Mouse (Mus musculus): ENCODE measurements at regions not wholly inside any gene's neighbourhood (a gene's known extent, or its start where the extent isn't known, plus 50 kb on each side); places are given as distances from the start of the nearest gene placed in this dataset.

DNA sequence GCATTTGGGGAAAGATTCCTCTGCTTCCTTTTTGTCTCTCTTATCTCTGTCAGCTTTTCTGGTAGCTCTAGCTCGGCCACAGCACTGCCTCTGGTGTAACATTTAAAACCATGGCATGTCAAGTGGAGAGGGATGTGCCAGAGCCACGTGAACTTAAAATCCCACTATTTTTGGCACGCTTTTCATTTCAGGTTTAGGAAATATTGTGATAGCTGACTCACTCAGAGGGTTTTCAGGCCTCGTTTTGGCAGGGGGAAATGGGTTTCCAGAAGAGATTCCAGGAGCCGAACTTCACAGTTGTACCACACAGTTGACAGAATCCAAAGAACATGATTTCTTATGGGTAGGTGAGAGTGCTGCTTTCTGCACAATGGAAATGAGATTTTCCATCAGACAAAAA, 300.8 kb upstream of the Gcfc2 start:
- no peak overlapping the region for H3K27ac ChIP-seq (ENCODE audit: insufficient read depth, low read depth)
- no peak overlapping the region for H3K9ac ChIP-seq (ENCODE audit: insufficient read depth, low read depth)
- H3K79me2 ChIP-seq (replicated peaks; ENCODE audit: control insufficient read depth, extremely low read depth, insufficient read depth, poor library complexity, severe bottlenecking) = no peaks in the 10 kb centered on the region
- dilution Hi-C loops (cut with MboI; ENCODE audit: extremely low pct_ligation_motif_present, extremely low pct_unique_long_range_greater_than_20kb, low sequenced_read_pairs) (no loop called here), in situ Hi-C loops (cut with MboI; ENCODE audit: low pct_ligation_motif_present, low pct_unique_long_range_greater_than_20kb, low sequenced_read_pairs) (no loop called here)
- no peaks in the 10 kb centered on the region for H3K27me3 ChIP-seq (replicated peaks)
- H3K9me3 ChIP-seq (replicated peaks; ENCODE audit: low read length) = peaks cover 15% of the 10 kb centered on the region
- no peak overlapping the region for H3K4me2 ChIP-seq (ENCODE audit: insufficient read depth, low read depth, poor library complexity, severe bottlenecking)
- H3K4me3 ChIP-seq (replicated peaks in 1 of 3; ENCODE audit: low read depth in 2 of 3, low read length in 2 of 3, poor library complexity in 1 of 3) = no peak overlapping the region
- no peaks in the 10 kb centered on the region for H3K4me1 ChIP-seq (ENCODE audit: control insufficient read depth in 1 of 2, insufficient read depth in 2 of 2)
- TF ChIP-seq NRF1 (IDR thresholded peaks at IDR 0.05; ENCODE audit: low read depth, low read length) (no peak), POLR2AphosphoS2 (IDR thresholded peaks at IDR 0.05; ENCODE audit: low read depth, low read length) (no peak), UBTF (IDR thresholded peaks at IDR 0.05; ENCODE audit: low read depth, low read length) (no peak), JUN (IDR thresholded peaks at IDR 0.05; ENCODE audit: insufficient read depth, low read depth, low read length) (no peak), MEF2A (IDR thresholded peaks at IDR 0.05; ENCODE audit: borderline replicate concordance, low read depth, low read length) (no peak), RAD21 (IDR thresholded peaks at IDR 0.05; ENCODE audit: low read depth, low read length) (no peak), MYC (IDR thresholded peaks at IDR 0.05; ENCODE audit: low read depth, low read length) (no peak), CHD1 (IDR thresholded peaks at IDR 0.05; ENCODE audit: low read depth, low read length) (no peak), GABPA (IDR thresholded peaks at IDR 0.05; ENCODE audit: insufficient replicate concordance, low read depth, low read length) (no peak), HCFC1 (IDR thresholded peaks at IDR 0.05; ENCODE audit: low read depth, low read length) (no peak), TCF12 (IDR thresholded peaks at IDR 0.05; ENCODE audit: low read depth, low read length) (no peak), JUND (conservative IDR thresholded peaks at IDR 0.05; ENCODE audit: low read depth, low read length) (no peak), CHD2 (IDR thresholded peaks at IDR 0.05; ENCODE audit: low read length) (no peak), RCOR1 (conservative IDR thresholded peaks at IDR 0.05; ENCODE audit: low read depth, low read length) (no peak), ZKSCAN1 (IDR thresholded peaks at IDR 0.05; ENCODE audit: borderline replicate concordance, low read depth, low read length) (no peak), ETS1 (conservative IDR thresholded peaks at IDR 0.05; ENCODE audit: low read depth, low read length) (no peak), ZNF384 (IDR thresholded peaks at IDR 0.05; ENCODE audit: low read depth, low read length) (no peak), NELFE (IDR thresholded peaks at IDR 0.05; ENCODE audit: low read depth, low read length) (no peak), POLR2A (IDR thresholded peaks at IDR 0.05; ENCODE audit: low read depth, low read length) (no peak), EP300 (IDR thresholded peaks at IDR 0.05; ENCODE audit: low read length) (no peak)
- DNase-seq (ENCODE audit: extremely low read depth) = no peak
- H3K36me3 ChIP-seq (replicated peaks in 1 of 2; ENCODE audit: control insufficient read depth in 1 of 2, insufficient read depth in 1 of 2, low read length in 1 of 2) = no peaks in the 10 kb centered on the region

DNA sequence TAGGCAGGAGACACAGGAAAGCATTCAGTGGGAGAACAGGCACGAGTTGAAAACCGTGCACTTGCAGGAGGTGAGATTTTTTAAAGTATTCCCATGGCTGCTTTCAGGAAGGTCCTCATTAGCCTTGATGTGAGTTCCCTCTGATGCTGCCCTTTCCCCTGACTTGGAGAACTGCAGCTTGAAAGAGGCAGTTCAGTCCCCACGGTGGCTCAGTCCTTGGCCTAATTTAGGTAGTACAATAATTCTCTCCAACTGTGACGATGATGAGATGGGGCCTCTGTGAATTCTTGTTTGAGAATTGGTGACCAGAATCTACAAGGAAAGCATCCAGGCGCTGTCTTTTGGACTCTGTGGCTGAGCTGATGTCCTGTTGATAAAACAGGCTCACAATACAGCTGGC, 298.5 kb upstream of the Gcfc2 start:
- Histone ChIP-seq H3K27ac (ENCODE audit: insufficient read depth, low read depth) (no peak overlapping the region), H3K36me3 (replicated peaks in 1 of 2; ENCODE audit: control insufficient read depth in 1 of 2, insufficient read depth in 1 of 2, low read length in 1 of 2) (no peaks in the 10 kb centered on the region), H3K27me3 (replicated peaks) (no peaks in the 10 kb centered on the region), H3K4me3 (replicated peaks in 1 of 3; ENCODE audit: low read depth in 2 of 3, low read length in 2 of 3, poor library complexity in 1 of 3) (no peak overlapping the region), H3K4me1 (ENCODE audit: control insufficient read depth in 1 of 2, insufficient read depth in 2 of 2) (no peaks in the 10 kb centered on the region), H3K4me2 (ENCODE audit: insufficient read depth, low read depth, poor library complexity, severe bottlenecking) (no peak overlapping the region), H3K79me2 (replicated peaks; ENCODE audit: control insufficient read depth, extremely low read depth, insufficient read depth, poor library complexity, severe bottlenecking) (no peaks in the 10 kb centered on the region), H3K9me3 (replicated peaks; ENCODE audit: low read length) (peaks cover 23% of the 10 kb centered on the region), H3K9ac (ENCODE audit: insufficient read depth, low read depth) (no peak overlapping the region)
- TF ChIP-seq JUN (IDR thresholded peaks at IDR 0.05; ENCODE audit: insufficient read depth, low read depth, low read length) (no peak), ETS1 (conservative IDR thresholded peaks at IDR 0.05; ENCODE audit: low read depth, low read length) (no peak), GABPA (IDR thresholded peaks at IDR 0.05; ENCODE audit: insufficient replicate concordance, low read depth, low read length) (no peak), JUND (conservative IDR thresholded peaks at IDR 0.05; ENCODE audit: low read depth, low read length) (no peak), EP300 (IDR thresholded peaks at IDR 0.05; ENCODE audit: low read length) (no peak), MAFK (IDR thresholded peaks at IDR 0.05; ENCODE audit: insufficient replicate concordance, low read length) (no peak), PAX5 (IDR thresholded peaks at IDR 0.05; ENCODE audit: low read length) (no peak), NELFE (IDR thresholded peaks at IDR 0.05; ENCODE audit: low read depth, low read length) (no peak), HCFC1 (IDR thresholded peaks at IDR 0.05; ENCODE audit: low read depth, low read length) (no peak), CHD2 (IDR thresholded peaks at IDR 0.05; ENCODE audit: low read length) (no peak), ELF1 (IDR thresholded peaks at IDR 0.05; ENCODE audit: low read depth, low read length) (no peak)
- dilution Hi-C loops (cut with MboI; ENCODE audit: extremely low pct_ligation_motif_present, extremely low pct_unique_long_range_greater_than_20kb, low sequenced_read_pairs) (no loop called here), in situ Hi-C loops (cut with MboI; ENCODE audit: low pct_ligation_motif_present, low pct_unique_long_range_greater_than_20kb, low sequenced_read_pairs) (no loop called here)
- DNase-seq (ENCODE audit: extremely low read depth) = no peak

Measured in CH12.LX (cell line).